Mouse (Mus musculus): ENCODE measurements around the gene Cbfa2t3. TPM values are rescaled to one million over a fixed set of nuclear protein-coding genes. Genes with fewer than 3 reads are reported as not detected.

Gene Cbfa2t3
- polyA plus RNA-seq, 1 experiment from 2014 or later: 1.8 TPM

- TF ChIP-seq CTCF (IDR thresholded peaks at IDR 0.05; ENCODE audit: low read depth) (no peak), EP300 (optimal IDR thresholded peaks at IDR 0.05) (no peak)
- Histone ChIP-seq H3K9ac (ENCODE audit: low read length) (no peak overlapping the region), H3K4me3 (ENCODE audit: low read depth, low read length) (no peak overlapping the region), H3K27me3 (ENCODE audit: control insufficient read depth, insufficient read depth, low read length) (no peaks in the 10 kb centered on the region), H3K9me3 (ENCODE audit: control insufficient read depth, low read length) (no peaks in the 10 kb centered on the region), H3K27ac (replicated peaks) (no peak overlapping the region), H3K4me2 (replicated peaks; ENCODE audit: low read depth) (peak overlapping the region; percentile 14; the same call in 1 of the 2 replicates), H3K36me3 (ENCODE audit: control insufficient read depth, insufficient read depth, low read length) (no peaks in the 10 kb centered on the region), H3K4me1 (replicated peaks; ENCODE audit: control insufficient read depth, insufficient read depth) (no peaks in the 10 kb centered on the region)
- DNase-seq (ENCODE audit: low spot score) (no peak), ATAC-seq (ENCODE audit: low FRiP score, low TSS enrichment) (no peak)
- WGBS: 39% methylated on average over 5 of the region's 5 CpGs
These were observed 598 bp downstream of the Cbfa2t3 start for GRCm38 (mm10) chr8:122698254-122698768.

DNA sequence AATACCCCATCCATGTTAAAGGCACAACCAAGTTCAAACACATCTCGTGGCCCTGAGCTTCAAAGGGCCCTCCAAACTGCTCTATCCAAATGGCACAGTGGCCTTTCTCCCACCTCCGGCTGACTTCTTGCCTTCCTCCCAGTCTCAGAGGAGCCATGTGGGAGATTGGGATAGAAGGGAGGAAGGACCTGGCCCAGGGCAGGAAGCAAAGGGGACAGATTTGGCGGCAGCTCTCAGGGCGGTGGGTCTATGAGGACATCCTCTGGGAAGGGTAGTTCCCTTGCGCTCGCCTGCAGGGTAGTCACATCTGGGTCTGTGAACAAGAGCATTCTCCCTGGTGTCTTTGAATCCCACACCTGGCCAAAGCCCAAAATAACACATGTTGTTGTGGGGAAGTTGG, 1.3 kb downstream of the Cbfa2t3 start:
- WGBS: 70% methylated on average over 6 of the region's 6 CpGs
- ATAC-seq (ENCODE audit: low FRiP score, low TSS enrichment) (no peak), DNase-seq (ENCODE audit: low spot score) (no peak)
- TF ChIP-seq EP300 (optimal IDR thresholded peaks at IDR 0.05) (no peak), CTCF (IDR thresholded peaks at IDR 0.05; ENCODE audit: low read depth) (no peak)
- Histone ChIP-seq H3K4me3 (ENCODE audit: low read depth, low read length) (no peak overlapping the region), H3K9ac (ENCODE audit: low read length) (no peak overlapping the region), H3K27ac (replicated peaks) (no peak overlapping the region), H3K4me1 (replicated peaks; ENCODE audit: control insufficient read depth, insufficient read depth) (no peaks in the 10 kb centered on the region), H3K27me3 (ENCODE audit: control insufficient read depth, insufficient read depth, low read length) (no peaks in the 10 kb centered on the region), H3K4me2 (replicated peaks; ENCODE audit: low read depth) (no peak overlapping the region; the same call in 1 of the 2 replicates), H3K36me3 (ENCODE audit: control insufficient read depth, insufficient read depth, low read length) (no peaks in the 10 kb centered on the region), H3K9me3 (ENCODE audit: control insufficient read depth, low read length) (no peaks in the 10 kb centered on the region)

- Histone ChIP-seq H3K9ac (ENCODE audit: low read length) (no peak overlapping the region), H3K36me3 (ENCODE audit: control insufficient read depth, insufficient read depth, low read length) (no peaks in the 10 kb centered on the region), H3K27ac (replicated peaks) (no peak overlapping the region), H3K27me3 (ENCODE audit: control insufficient read depth, insufficient read depth, low read length) (no peaks in the 10 kb centered on the region), H3K4me2 (replicated peaks; ENCODE audit: low read depth) (no peak overlapping the region), H3K4me1 (replicated peaks; ENCODE audit: control insufficient read depth, insufficient read depth) (no peaks in the 10 kb centered on the region), H3K9me3 (ENCODE audit: control insufficient read depth, low read length) (no peaks in the 10 kb centered on the region), H3K4me3 (ENCODE audit: low read depth, low read length) (no peak overlapping the region)
- ATAC-seq (ENCODE audit: low FRiP score, low TSS enrichment): no peak
- WGBS: 60% methylated on average over 3 of the region's 3 CpGs
- peak; percentile 70 for TF ChIP-seq CTCF (IDR thresholded peaks at IDR 0.05; ENCODE audit: low read depth)
- no peak for TF ChIP-seq EP300 (optimal IDR thresholded peaks at IDR 0.05)
- DNase-seq (ENCODE audit: low spot score): no peak
These were observed 1.7 kb downstream of the Cbfa2t3 start for GRCm38 (mm10) chr8:122697181-122697581.

DNA sequence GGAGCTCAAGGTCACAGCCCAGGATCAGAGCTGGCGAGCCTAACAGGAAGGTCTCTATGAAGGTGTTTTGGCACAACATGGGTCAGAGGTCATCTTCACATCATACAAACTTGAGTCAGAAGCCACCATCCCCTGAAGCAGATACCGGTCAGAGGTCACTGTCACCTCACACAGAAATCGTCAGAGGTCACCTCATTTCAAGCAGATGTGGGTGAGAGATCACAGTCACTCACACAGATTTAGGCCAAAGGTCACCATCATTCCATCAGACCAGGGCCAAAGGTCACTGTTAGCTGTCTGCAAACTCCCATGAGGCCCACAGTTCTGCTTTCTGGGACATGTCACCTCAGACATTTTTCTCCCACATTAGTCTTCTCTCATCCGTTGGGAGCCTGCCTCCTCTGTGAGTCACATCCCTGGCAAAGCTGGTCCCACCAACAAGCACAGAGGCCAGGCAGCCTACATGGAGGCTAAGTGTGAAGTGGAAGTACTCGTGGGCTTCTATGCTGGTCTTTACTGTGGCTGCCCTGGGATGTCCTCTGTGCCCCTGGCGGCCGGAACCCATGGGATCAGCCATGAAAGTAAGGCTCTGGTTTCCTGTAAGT, 3.4 kb downstream of the Cbfa2t3 start:
- Histone ChIP-seq H3K4me2 (replicated peaks; ENCODE audit: low read depth) (no peak overlapping the region), H3K9me3 (ENCODE audit: control insufficient read depth, low read length) (no peaks in the 10 kb centered on the region), H3K4me3 (ENCODE audit: low read depth, low read length) (no peak overlapping the region), H3K9ac (ENCODE audit: low read length) (no peak overlapping the region), H3K4me1 (replicated peaks; ENCODE audit: control insufficient read depth, insufficient read depth) (no peaks in the 10 kb centered on the region), H3K27ac (replicated peaks) (no peak overlapping the region), H3K27me3 (ENCODE audit: control insufficient read depth, insufficient read depth, low read length) (no peaks in the 10 kb centered on the region), H3K36me3 (ENCODE audit: control insufficient read depth, insufficient read depth, low read length) (no peaks in the 10 kb centered on the region)
- 61% methylated on average over 7 of the region's 7 CpGs for WGBS
- no peak for TF ChIP-seq CTCF (IDR thresholded peaks at IDR 0.05; ENCODE audit: low read depth)
- TF ChIP-seq EP300 (optimal IDR thresholded peaks at IDR 0.05): no peak
- ATAC-seq (ENCODE audit: low FRiP score, low TSS enrichment) (no peak), DNase-seq (ENCODE audit: low spot score) (no peak)

DNA sequence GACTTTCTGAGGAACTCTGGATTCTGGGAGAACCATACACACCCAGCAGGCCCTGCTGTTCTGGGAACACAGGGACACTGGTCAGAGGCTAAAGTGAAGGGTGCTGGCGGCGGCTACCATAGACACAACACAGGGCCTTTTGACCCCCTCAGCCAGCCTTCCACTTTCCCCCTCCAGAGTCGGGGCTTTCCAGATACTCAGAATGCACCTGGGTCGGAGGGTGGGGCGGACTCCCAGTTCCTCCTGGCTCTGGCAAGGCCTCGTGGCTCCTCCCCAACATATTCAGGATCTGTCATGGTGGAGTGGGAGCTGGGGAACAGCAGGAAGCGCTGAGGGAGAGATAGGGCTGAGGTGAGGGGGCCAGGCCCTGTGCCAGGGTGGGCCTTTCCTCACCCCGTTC, 6.8 kb downstream of the Cbfa2t3 start:
- DNase-seq (ENCODE audit: low spot score) (no peak), ATAC-seq (ENCODE audit: low FRiP score, low TSS enrichment) (no peak)
- Histone ChIP-seq H3K36me3 (ENCODE audit: control insufficient read depth, insufficient read depth, low read length) (no peaks in the 10 kb centered on the region), H3K27me3 (ENCODE audit: control insufficient read depth, insufficient read depth, low read length) (no peaks in the 10 kb centered on the region), H3K9ac (ENCODE audit: low read length) (no peak overlapping the region), H3K4me1 (replicated peaks; ENCODE audit: control insufficient read depth, insufficient read depth) (no peaks in the 10 kb centered on the region), H3K27ac (replicated peaks) (no peak overlapping the region), H3K4me3 (ENCODE audit: low read depth, low read length) (no peak overlapping the region), H3K9me3 (ENCODE audit: control insufficient read depth, low read length) (no peaks in the 10 kb centered on the region), H3K4me2 (replicated peaks; ENCODE audit: low read depth) (no peak overlapping the region)
- 79% methylated on average over 8 of the region's 8 CpGs for WGBS
- TF ChIP-seq CTCF (IDR thresholded peaks at IDR 0.05; ENCODE audit: low read depth) (no peak), EP300 (optimal IDR thresholded peaks at IDR 0.05) (no peak)

GRCm38 (mm10) chr8:122691018-122691417, 7.9 kb downstream of the Cbfa2t3 start:
- ATAC-seq (ENCODE audit: low FRiP score, low TSS enrichment): no peak
- H3K9me3 ChIP-seq (ENCODE audit: control insufficient read depth, low read length): no peaks in the 10 kb centered on the region
- 68% methylated on average over 6 of the region's 6 CpGs for WGBS

More at GRCm38 (mm10) chr8:122691018-122691417, 7.9 kb downstream of the Cbfa2t3 start:
- Histone ChIP-seq H3K9ac (ENCODE audit: low read length) (no peak overlapping the region), H3K36me3 (ENCODE audit: control insufficient read depth, insufficient read depth, low read length) (no peaks in the 10 kb centered on the region), H3K4me2 (replicated peaks; ENCODE audit: low read depth) (no peak overlapping the region), H3K27me3 (ENCODE audit: control insufficient read depth, insufficient read depth, low read length) (no peaks in the 10 kb centered on the region), H3K4me1 (replicated peaks; ENCODE audit: control insufficient read depth, insufficient read depth) (no peaks in the 10 kb centered on the region), H3K27ac (replicated peaks) (no peak overlapping the region), H3K4me3 (ENCODE audit: low read depth, low read length) (no peak overlapping the region)
- TF ChIP-seq CTCF (IDR thresholded peaks at IDR 0.05; ENCODE audit: low read depth): no peak
- no peak for TF ChIP-seq EP300 (optimal IDR thresholded peaks at IDR 0.05)
- no peak for DNase-seq (ENCODE audit: low spot score)

Measured in stomach, postnatal 0 days (tissue).